Mouse (Mus musculus) 3134 (cell line): ENCODE data around the gene Trpv6.
A peak's percentile ranks its signal among the peaks of the same experiment; 100 is the strongest.

ENCODE experiments used
- DNase-seq: peaks from one replicate; pipeline ENCODE4 v3.0.0-alpha.2; 2011; ENCODE audit warnings: low spot score; ENCODE audit not compliant: insufficient read length; ENCODE audit errors: extremely low read depth

Trpv6 gene

DNA sequence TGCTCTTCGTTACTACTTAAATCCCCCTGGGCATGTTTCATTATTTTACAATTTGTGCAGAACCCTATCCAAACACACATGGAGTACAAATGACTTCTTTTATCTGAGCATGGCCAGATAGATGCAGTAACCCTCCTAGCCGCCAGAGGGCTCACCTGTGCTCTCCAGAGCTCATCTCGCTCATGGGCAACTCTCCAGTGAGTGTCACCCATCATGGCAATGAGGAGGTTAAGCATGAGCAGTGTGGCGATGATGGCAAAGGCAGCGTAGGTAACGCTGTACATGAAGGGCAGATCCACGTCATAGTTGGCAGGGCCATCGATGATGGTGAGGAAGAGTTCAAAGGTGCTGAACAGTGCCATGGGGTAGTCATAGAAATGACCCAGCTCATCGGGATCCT lies 13.5 kb downstream of the Trpv6 start:
- DNase-seq, result no peak

DNA sequence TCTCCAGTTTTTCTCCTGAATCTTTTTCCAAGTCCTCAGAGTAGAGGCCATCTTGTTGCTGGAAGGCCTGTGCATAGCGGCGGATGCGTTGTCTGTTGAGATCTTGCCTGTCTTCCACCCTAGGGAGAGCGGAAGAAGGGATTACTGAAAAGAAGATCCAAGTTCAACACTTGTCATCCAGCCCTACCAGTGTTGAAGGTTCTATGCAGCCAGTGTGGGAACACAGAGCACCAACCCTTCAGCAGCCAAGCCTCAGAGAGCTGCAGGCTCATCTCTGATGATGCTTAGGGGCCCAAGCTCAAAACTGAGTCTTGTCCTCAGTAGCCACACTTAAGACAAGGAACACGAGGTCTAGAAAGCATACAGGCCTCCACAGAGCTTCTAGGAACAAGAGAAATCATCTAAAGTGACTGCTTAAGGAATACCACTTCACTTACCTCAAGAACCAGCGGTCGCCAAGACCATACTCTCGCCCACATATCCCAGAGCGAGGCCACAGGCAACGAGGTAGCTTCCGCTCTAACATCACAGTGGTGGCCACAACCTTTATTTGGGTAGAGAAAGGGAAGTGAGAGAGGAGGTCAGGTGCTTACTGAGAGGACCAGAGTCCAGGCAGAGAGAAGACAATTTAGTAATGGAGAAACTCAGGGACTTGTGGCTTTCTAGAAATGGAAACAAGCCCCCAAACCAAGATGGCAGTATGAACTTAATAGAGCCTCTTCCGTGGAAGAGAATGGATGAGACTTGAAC lies 14.8 kb downstream of the Trpv6 start:
- DNase-seq, result no peak

DNA sequence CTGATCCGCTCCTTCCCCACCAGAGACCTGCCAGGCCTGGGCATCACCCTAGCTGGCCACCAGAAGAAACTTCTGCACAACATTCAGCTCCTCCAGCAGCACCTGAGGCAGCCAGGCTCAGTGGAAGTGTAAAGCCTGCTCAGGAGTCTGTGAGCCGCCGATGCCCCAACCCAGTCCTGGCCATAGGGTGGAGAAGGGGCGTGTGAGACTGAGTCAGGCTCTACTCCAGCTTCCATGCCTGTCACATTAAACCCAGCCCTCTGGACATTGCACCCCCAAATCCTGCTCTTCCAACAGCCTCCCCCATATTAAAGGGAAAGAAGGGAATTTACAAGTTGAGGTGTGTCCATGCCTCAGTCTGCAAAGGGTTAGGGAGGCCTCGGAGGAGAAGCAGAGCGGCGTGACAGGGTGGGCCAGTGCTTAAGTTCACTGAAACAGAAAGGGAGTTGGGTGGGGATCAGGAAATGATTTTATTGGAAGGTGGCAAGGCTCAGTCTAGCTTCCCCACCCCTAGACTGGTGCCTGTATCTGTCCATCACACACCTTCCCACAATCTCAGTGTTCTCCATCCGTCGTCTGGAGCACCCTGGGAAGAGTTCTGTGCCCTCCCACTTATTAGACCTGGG lies 15.9 kb downstream of the Trpv6 start:
- no peak for DNase-seq

DNA sequence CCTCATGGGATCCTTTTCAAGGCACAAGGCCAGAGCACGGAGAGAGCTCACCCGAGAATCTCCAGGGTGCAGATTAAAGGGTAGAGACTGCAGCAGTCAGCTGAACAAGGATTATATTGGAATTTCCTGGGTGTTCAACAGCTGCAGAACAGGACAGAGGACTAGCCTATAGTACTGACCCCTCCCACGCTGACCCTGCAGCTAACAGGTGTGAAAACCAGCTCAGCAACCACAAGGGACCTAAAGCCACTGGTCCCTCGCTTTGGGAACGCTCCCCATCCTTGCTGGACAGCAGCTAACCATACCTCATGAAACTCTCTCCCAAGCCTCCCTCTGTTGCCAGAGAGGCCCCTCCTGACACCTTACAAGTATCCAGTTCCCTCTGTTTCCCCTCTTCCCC lies 28.6 kb downstream of the Trpv6 start:
- DNase-seq, result no peak

DNA sequence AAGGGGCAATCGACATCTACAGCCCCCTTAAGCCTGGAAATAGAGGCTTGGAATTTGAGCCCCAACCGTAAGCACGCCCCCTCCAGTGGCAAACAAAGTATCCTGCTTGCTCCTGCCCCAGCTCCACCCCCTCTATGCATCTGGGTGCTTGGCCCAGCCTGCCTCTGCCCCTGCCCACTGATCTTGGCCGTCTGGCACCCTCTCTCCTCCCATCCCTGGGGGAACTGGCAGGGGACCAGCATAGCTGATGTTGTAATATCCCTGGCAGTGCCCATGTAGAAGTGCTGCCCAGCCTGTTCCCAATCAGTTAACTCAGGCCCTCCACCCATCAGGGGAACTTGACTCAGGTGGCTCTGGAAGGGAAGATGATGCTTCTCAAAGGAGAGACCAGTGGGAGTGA lies 30.0 kb downstream of the Trpv6 start:
- peak; percentile 77 for DNase-seq

DNA sequence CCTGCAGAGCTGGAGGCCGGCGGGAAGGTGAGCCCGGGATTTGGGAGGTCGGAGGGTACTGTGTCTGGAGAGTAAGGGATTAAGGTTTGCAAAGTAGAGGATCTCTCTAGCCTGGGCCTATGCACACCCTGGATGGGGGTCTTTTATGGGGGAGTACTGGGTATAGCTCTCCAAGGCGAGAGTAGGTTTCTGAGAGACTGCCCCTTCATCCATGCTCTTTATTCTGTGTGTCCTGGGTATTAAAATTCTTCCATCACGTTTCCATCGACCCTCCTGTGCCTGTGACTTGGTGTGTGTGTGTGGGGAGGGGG lies 30.5 kb downstream of the Trpv6 start:
- DNase-seq, result no peak

DNA sequence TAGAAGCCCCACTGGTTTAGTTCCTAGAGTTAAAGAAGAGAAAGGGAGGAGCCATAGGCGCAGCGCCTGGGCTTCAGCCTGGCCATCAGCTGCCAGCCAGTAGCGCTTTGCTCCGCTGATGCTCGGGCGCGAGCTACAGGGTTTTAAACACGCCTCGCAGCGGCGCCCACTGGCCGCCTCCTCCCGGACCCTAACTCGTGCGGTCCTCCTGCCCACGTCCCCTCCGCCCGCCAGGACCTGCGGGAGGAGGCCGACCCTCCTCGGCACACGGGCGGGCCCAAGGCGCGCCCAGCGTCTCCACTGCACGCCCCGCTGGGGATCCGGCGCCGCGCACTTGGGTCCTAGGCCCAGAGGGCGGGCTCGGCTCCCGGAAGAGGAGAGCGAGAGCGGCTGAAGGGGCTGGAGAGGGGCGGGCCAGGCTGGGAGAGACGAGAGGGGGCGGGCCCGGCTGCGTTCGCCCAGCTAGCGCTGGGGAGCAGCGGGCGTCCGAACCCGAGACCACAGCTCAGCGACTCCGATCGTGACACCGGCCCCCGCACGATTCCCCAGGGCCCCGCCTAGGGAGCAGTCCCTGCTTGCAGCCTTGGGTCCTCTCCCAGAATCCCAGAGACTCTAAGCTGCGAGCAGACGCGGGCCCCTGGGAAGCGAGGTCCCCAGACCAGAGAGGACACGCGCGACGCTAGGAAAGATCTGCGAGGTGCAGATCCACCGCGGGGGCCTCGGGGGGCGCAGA lies 31.0 kb downstream of the Trpv6 start, which contains the start of gene Ephb6:
Gene Ephb6 (plus strand): TSS at position 422 of the 733 bp plus-strand sequence.
- peak; percentile 85 for DNase-seq

DNA sequence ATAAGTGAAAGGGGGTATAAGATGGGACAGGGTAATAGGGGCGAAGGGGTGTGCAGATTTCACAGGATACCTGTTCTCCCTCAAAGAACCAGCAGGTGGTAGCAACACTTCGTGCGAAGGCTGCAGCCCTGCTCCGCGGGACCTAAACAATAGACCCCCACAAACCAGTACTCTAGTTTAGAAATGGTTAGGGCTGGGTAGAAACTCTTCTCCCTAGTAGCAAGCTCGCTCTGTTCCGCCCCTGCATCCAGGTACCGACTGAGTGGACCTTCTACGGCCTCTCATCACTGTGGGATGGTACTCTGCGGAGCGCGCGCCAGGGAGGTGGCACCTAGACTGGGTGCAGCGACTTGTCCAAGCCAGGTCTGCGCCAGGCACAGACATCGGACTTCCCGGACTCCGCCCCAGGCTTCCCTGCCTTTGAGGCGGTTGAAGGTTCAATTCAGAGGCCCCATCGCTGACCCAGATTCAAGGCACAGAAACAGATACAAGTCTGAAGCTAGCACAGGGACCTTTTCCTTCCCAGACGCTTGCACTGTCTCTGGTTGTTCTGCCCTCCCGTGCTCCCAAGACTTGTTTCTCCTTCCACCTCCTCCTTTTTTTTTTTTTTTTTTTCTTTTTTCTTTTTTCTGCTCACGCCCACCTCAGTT lies 31.7 kb downstream of the Trpv6 start:
- DNase-seq, result peak; percentile 40

DNA sequence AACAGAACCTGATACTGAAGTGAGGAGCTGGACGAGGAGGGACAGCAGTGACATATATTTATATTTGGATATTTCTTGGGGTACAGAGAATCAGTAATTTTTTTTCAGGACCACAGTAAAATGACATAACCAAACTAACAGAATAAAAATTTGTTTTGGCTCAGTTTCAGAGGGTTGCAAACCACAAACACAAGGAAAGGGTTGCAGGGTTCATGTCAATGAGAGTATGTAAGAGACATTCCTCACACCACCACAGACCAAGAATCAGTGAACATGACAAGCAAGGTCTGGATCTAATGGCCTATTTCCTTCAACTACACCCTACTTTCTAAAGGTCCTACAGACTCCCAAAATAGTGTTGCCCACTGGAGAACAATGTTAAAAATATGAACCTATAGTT lies 54.0 kb downstream of the Trpv6 start:
- no peak for DNase-seq

DNA sequence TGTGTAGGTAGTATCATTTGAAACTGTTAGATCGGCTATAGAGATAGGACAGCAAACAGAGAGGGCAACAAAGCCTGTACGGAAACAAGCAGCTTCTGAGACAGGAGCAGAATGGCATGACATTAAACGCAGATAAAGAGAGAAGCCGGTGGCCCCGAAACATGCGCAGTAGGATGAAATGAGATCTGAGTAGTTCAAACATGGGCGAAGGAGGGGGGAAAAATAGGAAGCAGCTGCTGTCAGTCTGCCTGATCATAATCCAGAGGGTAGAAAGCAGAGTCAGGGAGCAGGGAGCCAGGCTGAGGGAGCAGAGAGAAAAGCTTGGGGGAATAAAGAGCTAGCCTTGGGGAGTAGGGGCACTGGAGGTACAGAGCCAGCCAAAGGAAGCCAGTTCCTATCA lies 54.9 kb downstream of the Trpv6 start:
- no peak for DNase-seq

DNA sequence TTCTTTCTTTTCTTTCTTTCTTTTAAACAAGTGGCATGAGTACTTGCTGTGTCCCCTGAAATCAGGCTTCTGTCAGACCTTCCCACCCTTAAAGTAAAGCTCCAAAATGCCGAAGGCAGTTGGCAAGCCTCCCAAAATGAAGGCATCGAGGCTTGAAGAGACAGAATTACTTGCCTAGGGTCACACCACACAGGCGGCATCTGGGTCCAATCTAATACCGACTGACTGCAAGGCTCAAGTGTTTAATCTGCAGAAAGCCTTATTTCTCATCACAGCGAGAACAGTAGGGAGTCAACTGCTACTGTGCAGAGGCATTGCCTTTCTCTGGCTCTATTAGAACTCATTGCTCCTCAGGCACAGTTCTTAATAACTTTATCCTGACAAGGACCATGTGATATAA lies 58.9 kb downstream of the Trpv6 start:
- DNase-seq, result no peak

DNA sequence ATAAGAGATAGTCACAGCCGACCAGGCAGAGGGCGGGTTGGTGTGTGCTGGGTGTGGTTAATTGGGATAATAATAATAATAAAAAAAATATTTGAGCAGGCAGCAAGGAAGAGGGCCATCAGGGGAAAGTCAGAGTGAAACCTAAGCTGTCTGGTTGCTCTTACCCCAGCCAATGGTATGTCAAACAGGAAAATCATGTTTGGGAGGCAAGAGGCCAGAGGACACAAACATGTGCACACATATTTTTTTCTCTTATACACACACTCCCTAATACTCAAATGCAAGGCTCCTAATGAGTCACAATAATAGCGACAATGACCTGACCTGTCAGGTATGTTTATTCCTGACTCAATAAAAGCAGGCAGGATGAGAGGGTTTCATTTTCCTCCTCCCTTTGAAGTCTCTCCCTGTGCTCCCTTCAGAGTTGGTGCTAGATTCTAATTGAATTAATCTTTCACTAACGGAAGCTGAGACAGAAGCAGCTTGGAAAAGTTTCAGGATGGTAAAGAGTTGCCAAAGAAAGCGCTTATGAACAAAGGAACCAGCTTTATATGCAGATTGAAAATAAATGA lies 59.6 kb downstream of the Trpv6 start:
- no peak for DNase-seq
